Mouse (Mus musculus): ENCODE measurements around the gene Dab2.

The Dab2 gene

GRCm38 (mm10) chr15:6299554-6299953 lies at the start of gene Dab2:
Dab2 (plus strand) TSS chr15:6299788.
- no peak for DNase-seq (ENCODE audit: low read depth, low spot score)

DNA sequence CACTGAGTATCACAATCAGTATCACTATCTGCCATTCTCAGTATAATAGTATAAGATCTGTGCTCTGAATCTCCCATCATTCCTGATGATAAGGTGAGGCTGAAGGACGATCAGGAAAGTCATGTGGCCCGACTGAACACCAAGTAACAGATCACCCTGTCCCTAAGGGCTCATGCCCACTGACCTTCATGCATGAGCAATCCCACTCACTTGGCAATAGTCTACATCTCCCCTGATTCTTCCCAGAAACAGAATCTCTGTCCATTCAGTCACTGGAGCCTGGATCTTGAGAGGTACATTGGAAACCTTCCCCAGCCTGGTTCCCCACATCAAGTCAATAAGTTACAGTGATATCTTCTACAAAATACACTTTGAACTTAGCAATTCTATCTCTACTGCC lies 46.1 kb upstream of the Dab2 start:
- no peak for DNase-seq (ENCODE audit: low read depth, low spot score)

- DNase-seq (ENCODE audit: low read depth, low spot score), result no peak
Observed at GRCm38 (mm10) chr15:6254383-6254782, 45.2 kb upstream of the Dab2 start.

- no peak for DNase-seq (ENCODE audit: low read depth, low spot score)
Observed at GRCm38 (mm10) chr15:6257049-6257448, 42.5 kb upstream of the Dab2 start.

DNA sequence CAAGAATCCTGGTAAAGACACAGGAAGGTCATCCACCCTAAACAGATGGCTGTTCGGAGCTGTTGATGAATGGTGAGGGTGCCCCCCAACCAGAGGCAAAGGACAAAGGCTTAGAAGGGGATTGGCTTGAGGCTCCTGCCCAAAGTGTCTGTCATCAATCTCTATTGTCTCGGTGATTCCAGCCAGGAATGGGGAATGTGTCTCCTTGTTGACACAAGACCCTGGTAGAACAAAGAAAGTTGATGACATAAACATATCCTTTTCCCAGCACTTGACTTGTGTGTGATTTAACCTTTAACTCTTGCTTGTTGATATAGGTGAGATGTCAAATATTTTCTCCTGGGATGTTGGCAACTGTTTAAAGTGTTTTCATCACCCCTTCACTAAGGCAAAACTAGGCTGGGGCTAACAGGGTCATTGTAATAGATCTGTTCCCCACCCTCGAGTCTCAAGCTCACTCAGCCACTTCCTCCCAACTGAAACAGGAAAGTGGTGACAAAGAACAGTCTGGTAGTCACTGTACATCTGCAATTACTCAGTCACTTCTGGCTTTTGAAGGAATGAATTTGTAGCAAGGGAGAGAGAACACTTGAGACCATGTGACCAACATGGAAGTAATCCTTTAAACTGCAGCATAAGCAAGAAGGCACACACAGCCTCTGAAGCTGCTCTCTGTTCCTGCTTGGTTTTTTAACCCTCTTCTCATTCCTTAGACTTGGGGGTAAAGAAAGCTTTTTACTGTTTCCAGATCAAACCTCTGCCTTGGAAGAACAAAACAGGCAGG lies 39.4 kb upstream of the Dab2 start:
- DNase-seq (ENCODE audit: low read depth, low spot score), result no peak

DNA sequence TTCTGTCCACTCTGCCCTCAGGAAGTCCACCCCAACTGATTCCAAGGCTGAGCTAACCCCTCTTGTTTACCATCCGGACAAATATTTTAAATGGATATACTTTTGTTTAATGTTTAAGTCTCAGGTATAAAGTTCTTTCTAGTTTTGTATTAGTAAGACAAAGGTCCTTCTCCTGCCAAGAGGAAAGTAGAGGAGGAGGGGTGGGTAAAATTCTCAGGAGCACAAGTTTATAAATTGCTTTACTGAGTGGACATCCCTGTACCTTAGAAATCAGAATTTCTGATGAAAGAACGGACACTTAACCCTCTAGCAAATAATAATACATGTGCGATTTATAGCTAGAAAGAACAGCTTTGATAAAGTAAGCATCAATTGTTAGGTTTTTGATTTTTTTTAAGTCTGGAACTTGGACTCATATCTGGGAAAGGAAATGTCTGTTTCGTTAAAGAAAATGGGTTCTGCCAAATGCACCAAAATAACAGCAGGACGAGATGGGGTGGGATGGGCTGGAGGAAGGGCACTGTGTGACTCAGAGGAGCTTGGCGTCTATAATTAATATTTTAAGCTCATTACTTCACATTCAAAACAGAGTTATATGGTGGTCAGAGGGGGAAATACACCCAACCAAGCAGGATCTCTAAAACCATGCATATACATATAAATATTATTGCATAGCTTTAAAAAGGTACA lies 38.7 kb upstream of the Dab2 start:
- DNase-seq (ENCODE audit: low read depth, low spot score), result no peak

DNA sequence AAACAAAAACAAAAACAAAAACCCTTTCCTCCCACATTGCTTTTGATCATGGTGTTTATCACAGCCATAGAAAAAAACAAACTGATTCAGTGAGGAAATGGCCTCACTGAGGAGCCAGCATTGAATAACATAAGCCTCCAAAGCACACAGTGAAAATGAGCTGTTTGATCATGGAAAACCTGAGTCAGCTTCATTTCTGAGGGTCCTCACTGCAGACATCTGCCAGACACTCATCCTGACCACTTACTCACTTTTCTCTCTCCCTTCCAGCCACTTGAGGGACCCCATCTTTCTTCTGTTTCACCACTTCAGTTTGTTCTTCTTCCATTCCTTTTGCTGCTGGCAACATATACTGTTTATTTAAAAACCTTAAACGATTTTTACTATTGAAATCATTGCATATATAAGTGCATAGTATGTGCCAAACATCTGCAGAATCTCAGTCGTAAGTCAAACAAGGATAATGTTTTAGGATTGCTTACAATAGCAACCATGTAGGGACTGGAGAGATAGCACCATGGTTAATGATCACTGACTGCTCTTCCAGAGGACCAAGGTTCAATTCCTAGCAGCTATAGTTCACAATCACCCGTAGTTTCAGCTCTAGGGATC lies 32.3 kb upstream of the Dab2 start:
- DNase-seq (ENCODE audit: low read depth, low spot score), result no peak

DNA sequence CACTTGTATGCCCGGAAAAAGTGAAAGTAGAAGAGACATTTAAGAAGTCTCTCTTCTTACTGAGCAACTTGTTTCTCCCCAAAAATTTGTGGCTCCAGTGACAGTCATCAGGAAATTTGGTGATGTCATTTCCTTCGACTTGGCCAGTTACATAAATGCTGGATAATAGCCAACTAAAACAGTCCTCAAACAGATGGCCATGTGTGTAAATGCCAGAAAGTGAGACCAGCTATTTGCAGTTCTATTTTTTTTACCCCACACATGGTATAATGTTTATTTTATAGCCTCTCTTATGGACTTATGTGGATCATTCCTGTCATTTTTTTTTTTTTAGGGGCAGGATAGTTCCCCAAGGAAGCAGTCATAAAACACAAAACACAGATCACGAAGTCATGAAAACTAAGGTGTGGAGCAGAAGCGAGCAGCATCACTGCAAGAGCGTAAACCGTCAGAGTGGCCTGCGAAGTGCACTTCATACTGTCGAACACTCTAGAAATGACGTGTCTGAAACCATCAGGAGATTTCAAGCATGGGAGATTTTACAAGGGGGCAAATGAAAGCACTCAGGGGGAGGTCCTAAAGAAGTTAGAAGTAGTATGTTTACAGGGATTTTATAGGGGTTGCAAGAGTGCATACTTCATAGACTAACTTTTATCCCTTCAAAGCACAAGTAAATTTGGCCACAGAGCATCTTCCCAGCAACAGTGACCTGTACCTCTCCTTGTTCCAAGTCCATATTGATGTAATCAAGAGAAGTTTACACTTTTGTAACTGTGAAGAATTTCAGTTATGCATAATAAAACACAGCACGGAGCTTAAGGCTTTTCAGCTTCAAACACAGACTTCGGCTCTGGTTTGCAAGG lies 20.8 kb upstream of the Dab2 start:
- DNase-seq (ENCODE audit: low read depth, low spot score), result no peak

- no peak for DNase-seq (ENCODE audit: low read depth, low spot score)
Observed at GRCm38 (mm10) chr15:6280021-6280451, 19.6 kb upstream of the Dab2 start.

DNA sequence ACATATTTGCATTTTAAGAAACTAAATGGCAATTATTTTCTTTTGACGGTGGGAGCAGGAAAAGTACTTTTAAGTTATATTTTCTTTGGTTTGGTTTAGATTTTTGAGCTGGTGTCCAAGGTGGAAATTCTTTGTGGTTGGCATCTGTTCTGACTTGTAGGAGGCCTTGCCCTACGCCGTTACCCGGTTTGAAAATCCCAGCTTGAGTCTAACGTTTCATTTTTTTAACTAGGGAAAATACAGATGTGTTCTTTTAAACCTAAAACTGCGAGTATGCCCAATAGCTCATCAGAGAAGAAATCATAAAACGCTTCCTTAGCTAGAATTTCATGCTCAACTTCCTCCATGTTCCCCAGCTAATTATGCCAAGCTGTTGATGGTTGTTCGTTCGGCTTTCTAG lies 16.3 kb upstream of the Dab2 start:
- no peak for DNase-seq (ENCODE audit: low read depth, low spot score)

DNA sequence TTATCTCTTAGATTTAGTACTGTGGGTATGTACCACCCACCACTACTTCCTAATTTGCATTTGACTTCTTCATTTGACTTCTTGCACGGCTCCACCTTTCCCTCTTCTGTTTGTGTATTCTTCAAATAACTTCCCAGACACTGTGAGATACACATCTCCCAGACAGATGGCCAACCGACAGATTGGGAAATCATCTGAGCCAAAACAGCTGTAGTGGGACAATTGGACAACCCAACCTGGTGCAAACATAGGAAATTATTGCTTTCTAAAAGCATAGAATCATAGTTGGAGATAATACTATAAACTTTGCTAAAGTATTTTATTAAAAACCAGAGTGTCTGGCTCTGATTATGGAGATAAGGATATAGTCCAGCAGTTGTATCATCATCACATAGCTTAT lies 3.5 kb upstream of the Dab2 start:
- DNase-seq (ENCODE audit: low read depth, low spot score), result no peak

- no peak for DNase-seq (ENCODE audit: low read depth, low spot score)
Observed at GRCm38 (mm10) chr15:6298726-6299125, 862 bp upstream of the Dab2 start.

- DNase-seq (ENCODE audit: low read depth, low spot score), result no peak
Observed at GRCm38 (mm10) chr15:6302219-6302618, 2.6 kb downstream of the Dab2 start.

GRCm38 (mm10) chr15:6303822-6304221 lies 4.2 kb downstream of the Dab2 start:
- DNase-seq (ENCODE audit: low read depth, low spot score), result no peak

DNA sequence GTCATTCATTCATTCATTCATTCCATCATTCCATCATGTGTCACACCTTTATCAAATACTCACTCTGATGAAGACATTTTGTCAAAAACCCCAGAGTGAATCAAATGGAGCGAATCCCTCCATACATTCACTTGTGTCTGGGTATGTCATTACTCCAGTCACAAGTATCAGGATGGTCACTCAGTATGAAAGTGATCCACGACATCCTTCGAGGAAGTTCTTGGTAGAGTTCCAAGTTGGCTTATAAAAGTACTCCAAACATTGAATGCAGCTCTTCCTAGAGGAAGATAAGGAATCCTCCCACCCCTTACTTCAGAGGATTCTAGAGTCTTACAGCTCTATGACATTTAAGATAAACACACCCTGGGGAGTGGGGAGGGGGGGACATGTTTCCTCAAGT lies 10.0 kb downstream of the Dab2 start:
- DNase-seq (ENCODE audit: low read depth, low spot score), result no peak

GRCm38 (mm10) chr15:6310417-6310816 lies 10.8 kb downstream of the Dab2 start:
- DNase-seq (ENCODE audit: low read depth, low spot score), result no peak

- no peak for DNase-seq (ENCODE audit: low read depth, low spot score)
Observed at GRCm38 (mm10) chr15:6312396-6312795, 12.8 kb downstream of the Dab2 start.

GRCm38 (mm10) chr15:6319352-6319751 lies 19.8 kb downstream of the Dab2 start:
- no peak for DNase-seq (ENCODE audit: low read depth, low spot score)

- no peak for DNase-seq (ENCODE audit: low read depth, low spot score)
Observed at GRCm38 (mm10) chr15:6320501-6320900, 20.9 kb downstream of the Dab2 start.

DNA sequence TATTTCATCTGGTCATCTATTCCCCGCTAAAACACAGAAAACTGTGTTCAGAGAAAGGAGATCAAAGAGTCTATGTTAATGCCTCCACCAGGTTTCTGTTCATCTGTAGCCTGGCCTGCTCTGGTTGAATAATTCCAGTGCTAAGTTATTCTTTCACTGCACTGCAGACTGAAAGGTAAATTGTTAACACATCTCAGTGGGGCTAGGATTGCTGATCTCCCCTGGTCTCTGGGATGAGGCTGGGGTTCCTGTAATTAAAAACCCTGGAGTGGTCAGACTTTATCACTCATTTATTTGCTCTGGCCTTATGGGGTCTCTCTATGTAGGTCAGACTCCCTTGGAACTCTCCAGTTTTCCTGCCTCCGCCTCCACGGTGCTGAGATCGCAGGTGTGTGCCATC lies 21.7 kb downstream of the Dab2 start:
- DNase-seq (ENCODE audit: low read depth, low spot score), result no peak

DNA sequence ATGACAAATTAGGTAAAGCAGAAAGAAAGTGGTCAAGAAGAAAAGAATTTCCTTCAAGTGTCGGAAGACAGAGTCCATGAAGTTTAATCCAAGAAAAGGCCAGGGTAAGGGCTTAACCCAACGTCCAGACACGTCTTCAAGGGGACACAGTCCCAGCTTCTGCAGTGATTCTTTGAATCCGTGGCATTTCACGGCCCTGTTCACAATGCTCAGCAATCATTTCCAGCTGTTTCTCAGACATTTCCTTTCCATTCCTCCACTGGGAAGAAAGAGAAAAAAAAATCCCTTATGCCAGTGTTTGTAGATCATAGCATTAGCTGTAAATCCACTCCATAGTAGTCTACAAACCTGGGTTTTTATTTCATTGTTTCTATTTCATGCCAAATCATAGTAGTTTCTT lies 22.7 kb downstream of the Dab2 start:
- DNase-seq (ENCODE audit: low read depth, low spot score), result no peak

DNA sequence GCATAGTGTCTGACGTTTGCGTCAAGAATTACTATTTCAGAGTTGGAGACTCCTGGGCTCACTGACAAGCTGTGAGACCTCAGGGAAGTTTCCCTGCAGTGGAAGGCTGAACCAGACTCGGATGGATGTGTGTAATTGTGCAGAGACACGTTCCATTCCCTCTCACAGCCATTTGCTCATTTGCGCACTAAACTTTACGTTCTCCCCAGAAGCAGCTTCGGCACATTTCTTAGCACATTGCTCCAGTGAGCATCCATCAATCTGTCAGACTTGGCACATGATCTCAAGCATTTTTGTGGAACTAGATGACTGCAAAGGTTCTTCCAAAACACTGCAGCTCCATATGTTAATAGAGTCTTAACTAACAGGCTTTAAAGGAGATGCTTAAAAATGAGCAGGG lies 24.0 kb downstream of the Dab2 start:
- DNase-seq (ENCODE audit: low read depth, low spot score), result no peak
